Mouse (Mus musculus): ENCODE measurements around the gene Plk5. TPM values are rescaled to one million over a fixed set of nuclear protein-coding genes. Genes with fewer than 3 reads are reported as not detected.
"Not testable (repeated sequence)": the region's sequence is repeated elsewhere in the genome, so short reads cannot be mapped to it uniquely, and the experiment has no call there.

Gene Plk5
- total RNA-seq, 2 experiments from 2014 or later = 0.10 to 0.45 TPM

GRCm38 (mm10) chr10:80339941-80340750 lies 16.1 kb upstream of the Plk5 start:
- Histone ChIP-seq H3K4me3 (peak overlapping the region; percentile 54), H3K27ac (peak overlapping the region; percentile 44)
- peak; percentile 90 for DNase-seq
- TF ChIP-seq CTCF (IDR thresholded peaks at IDR 0.05) = peak; percentile 97; the same call in 1 of the 2 replicates
- intact Hi-C loops (cut with DNase I) = loop anchor here (5.0 kb wide), 1 partner anchor 37 kb away; no protein-coding TSS in a partner anchor

GRCm38 (mm10) chr10:80341026-80341425 lies 15.2 kb upstream of the Plk5 start:
- H3K4me3 ChIP-seq = no peak overlapping the region
- intact Hi-C loops (cut with DNase I) = loop anchor here (5.0 kb wide), 1 partner anchor 36 kb away; no protein-coding TSS in a partner anchor
- H3K27ac ChIP-seq = peak overlapping the region; percentile 44; the same call in 1 of the 2 replicates
- no peak for TF ChIP-seq CTCF (IDR thresholded peaks at IDR 0.05)
- DNase-seq = no peak

- no peak overlapping the region for H3K27ac ChIP-seq
- intact Hi-C loops (cut with DNase I) = loop anchor here (5.0 kb wide), 1 partner anchor 36 kb away; no protein-coding TSS in a partner anchor
- TF ChIP-seq CTCF (IDR thresholded peaks at IDR 0.05) = no peak
Observed at GRCm38 (mm10) chr10:80341491-80342304, 14.6 kb upstream of the Plk5 start.

GRCm38 (mm10) chr10:80342305-80342748 lies 13.9 kb upstream of the Plk5 start:
- TF ChIP-seq CTCF (IDR thresholded peaks at IDR 0.05) = no peak
- DNase-seq = no peak
- peak overlapping the region; percentile 86; the same call in 1 of the 2 replicates for H3K27ac ChIP-seq
- intact Hi-C loops (cut with DNase I) = loop anchor here (5.0 kb wide), 1 partner anchor 35 kb away; no protein-coding TSS in a partner anchor
- peak overlapping the region; percentile 70 for H3K4me3 ChIP-seq

More at GRCm38 (mm10) chr10:80341491-80342304, 14.6 kb upstream of the Plk5 start:
- DNase-seq = peak; percentile 31
- H3K4me3 ChIP-seq = no peak overlapping the region

GRCm38 (mm10) chr10:80342749-80343424 lies 13.4 kb upstream of the Plk5 start:
- H3K4me3 ChIP-seq = peak overlapping the region; percentile 70
- peak; percentile 57 for DNase-seq
- peak overlapping the region; percentile 86 for H3K27ac ChIP-seq
- intact Hi-C loops (cut with DNase I) = loop anchor here (5.0 kb wide), 1 partner anchor 34 kb away; no protein-coding TSS in a partner anchor
- TF ChIP-seq CTCF (IDR thresholded peaks at IDR 0.05) = no peak

GRCm38 (mm10) chr10:80343425-80343895 lies 12.8 kb upstream of the Plk5 start:
- H3K27ac ChIP-seq = peak overlapping the region; percentile 86
- H3K4me3 ChIP-seq = peak overlapping the region; percentile 70
- intact Hi-C loops (cut with DNase I) = loop anchor here (5.0 kb wide), 1 partner anchor 34 kb away; no protein-coding TSS in a partner anchor
- peak; percentile 49 for DNase-seq
- no peak for TF ChIP-seq CTCF (IDR thresholded peaks at IDR 0.05)

GRCm38 (mm10) chr10:80344131-80344661 lies 12.1 kb upstream of the Plk5 start:
- H3K4me3 ChIP-seq = peak overlapping the region; percentile 70
- TF ChIP-seq CTCF (IDR thresholded peaks at IDR 0.05) = no peak
- DNase-seq = peak; percentile 73
- intact Hi-C loops (cut with DNase I) = loop anchor here (5.0 kb wide), 1 partner anchor 33 kb away; no protein-coding TSS in a partner anchor
- H3K27ac ChIP-seq = peak overlapping the region; percentile 86

- H3K27ac ChIP-seq = peak overlapping the region; percentile 86
- intact Hi-C loops (cut with DNase I) = no loop called here
- DNase-seq = peak; percentile 68
Observed at GRCm38 (mm10) chr10:80345122-80345521, 11.1 kb upstream of the Plk5 start.

GRCm38 (mm10) chr10:80345929-80346328 lies 10.3 kb upstream of the Plk5 start:
- H3K4me3 ChIP-seq; intact Hi-C loops (cut with DNase I); DNase-seq: not testable (repeated sequence)
- H3K27ac ChIP-seq = peak overlapping the region; percentile 86

More at GRCm38 (mm10) chr10:80345122-80345521, 11.1 kb upstream of the Plk5 start:
- TF ChIP-seq CTCF (IDR thresholded peaks at IDR 0.05) = no peak
- H3K4me3 ChIP-seq = peak overlapping the region; percentile 70

GRCm38 (mm10) chr10:80347514-80347967 lies 8.7 kb upstream of the Plk5 start:
- no peak for TF ChIP-seq CTCF (IDR thresholded peaks at IDR 0.05)
- Histone ChIP-seq H3K27ac (peak overlapping the region; percentile 88), H3K4me3 (peak overlapping the region; percentile 72)
- peak; percentile 77 for DNase-seq
- intact Hi-C loops (cut with DNase I) = no loop called here

- intact Hi-C loops (cut with DNase I) = loop anchor here (1.0 kb wide), 1 partner anchor 53 kb away; the partner anchor contains the start of gene Apc2
- peak; percentile 89 for DNase-seq
- Histone ChIP-seq H3K27ac (peak within 1 kb of the TSS; percentile 88), H3K4me3 (peak within 1 kb of the TSS; percentile 72)
- TF ChIP-seq CTCF (IDR thresholded peaks at IDR 0.05) = peak; percentile 93
Observed at GRCm38 (mm10) chr10:80348244-80348781, 7.9 kb upstream of the Plk5 start, which contains the start of gene Adamtsl5. Gene Adamtsl5, minus strand, starts transcription at chr10:80348412.
